Mouse (Mus musculus) spleen, adult 2 months (tissue): ENCODE data around the gene Gcnt4.

Experiments used
- CTCF ChIP-seq: fragments of 200-500 bp; IDR thresholded peaks from 2 replicates; pipeline ENCODE4 v1.5.1; 2011; ENCODE audit warnings: mild to moderate bottlenecking, inconsistent platforms; ENCODE audit not compliant: insufficient read depth, insufficient read length, insufficient replicate concordance; ENCODE audit errors: extremely low read depth
- POLR2A ChIP-seq: fragments of 200-500 bp; IDR thresholded peaks from 2 replicates; pipeline ENCODE4 v1.6.1; 2011; ENCODE audit warnings: low read depth, low read length, inconsistent platforms

GRCm38 (mm10) chr13:96960019-96960418 lies 35.5 kb downstream of the Gcnt4 start:
- no peak for TF ChIP-seq CTCF
- TF ChIP-seq POLR2A: no peak
